Mouse (Mus musculus): ENCODE measurements around the gene Vma21-ps.
A peak's percentile ranks its signal among the peaks of the same experiment; 100 is the strongest.
"Not testable (repeated sequence)": the region's sequence is repeated elsewhere in the genome, so short reads cannot be mapped to it uniquely, and the experiment has no call there.

Vma21-ps gene

GRCm38 (mm10) chr4:52497144-52497543, at the start of gene Vma21-ps:
Vma21-ps (minus strand) TSS chr4:52497244.
- DNase-seq, result not testable (repeated sequence)

- no peak for DNase-seq
These were observed 46.0 kb upstream of the Vma21-ps start for GRCm38 (mm10) chr4:52543001-52543400.

- no peak for DNase-seq
These were observed 33.6 kb upstream of the Vma21-ps start for GRCm38 (mm10) chr4:52530636-52531035.

DNA sequence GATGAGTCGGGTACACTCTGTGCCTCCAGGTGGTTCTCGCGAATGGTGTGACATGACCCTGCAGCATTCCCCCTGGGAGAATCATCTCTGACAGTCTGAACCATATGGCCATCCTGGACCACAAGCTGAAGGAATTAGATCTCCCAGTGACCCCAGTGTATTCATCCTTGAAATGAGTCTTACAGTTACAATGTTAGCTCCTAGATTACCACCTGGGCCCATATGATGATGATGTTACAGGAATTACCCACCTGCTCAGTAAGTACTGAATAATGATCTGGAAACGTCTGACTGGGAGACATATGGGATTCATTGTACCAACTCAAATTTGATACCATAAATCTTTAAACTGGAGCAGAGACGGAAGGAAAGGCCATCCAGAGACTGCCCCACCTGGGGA, 29.4 kb upstream of the Vma21-ps start:
- DNase-seq, result no peak

GRCm38 (mm10) chr4:52519301-52519700, 22.3 kb upstream of the Vma21-ps start:
- no peak for DNase-seq

- no peak for DNase-seq
These were observed 20.5 kb upstream of the Vma21-ps start for GRCm38 (mm10) chr4:52517580-52517979.

- DNase-seq, result no peak
These were observed 9.6 kb downstream of the Vma21-ps start for GRCm38 (mm10) chr4:52487486-52487885.

GRCm38 (mm10) chr4:52473431-52473830, 23.6 kb downstream of the Vma21-ps start:
- DNase-seq, result no peak

- DNase-seq, result no peak
These were observed 35.7 kb downstream of the Vma21-ps start for GRCm38 (mm10) chr4:52461321-52461720.

GRCm38 (mm10) chr4:52459726-52460125, 37.3 kb downstream of the Vma21-ps start:
- peak in 1 of 2 experiments; percentile 6 for DNase-seq
